8 mouse cellular contexts compared by ENCODE assay signal in the genomic region with DNA sequence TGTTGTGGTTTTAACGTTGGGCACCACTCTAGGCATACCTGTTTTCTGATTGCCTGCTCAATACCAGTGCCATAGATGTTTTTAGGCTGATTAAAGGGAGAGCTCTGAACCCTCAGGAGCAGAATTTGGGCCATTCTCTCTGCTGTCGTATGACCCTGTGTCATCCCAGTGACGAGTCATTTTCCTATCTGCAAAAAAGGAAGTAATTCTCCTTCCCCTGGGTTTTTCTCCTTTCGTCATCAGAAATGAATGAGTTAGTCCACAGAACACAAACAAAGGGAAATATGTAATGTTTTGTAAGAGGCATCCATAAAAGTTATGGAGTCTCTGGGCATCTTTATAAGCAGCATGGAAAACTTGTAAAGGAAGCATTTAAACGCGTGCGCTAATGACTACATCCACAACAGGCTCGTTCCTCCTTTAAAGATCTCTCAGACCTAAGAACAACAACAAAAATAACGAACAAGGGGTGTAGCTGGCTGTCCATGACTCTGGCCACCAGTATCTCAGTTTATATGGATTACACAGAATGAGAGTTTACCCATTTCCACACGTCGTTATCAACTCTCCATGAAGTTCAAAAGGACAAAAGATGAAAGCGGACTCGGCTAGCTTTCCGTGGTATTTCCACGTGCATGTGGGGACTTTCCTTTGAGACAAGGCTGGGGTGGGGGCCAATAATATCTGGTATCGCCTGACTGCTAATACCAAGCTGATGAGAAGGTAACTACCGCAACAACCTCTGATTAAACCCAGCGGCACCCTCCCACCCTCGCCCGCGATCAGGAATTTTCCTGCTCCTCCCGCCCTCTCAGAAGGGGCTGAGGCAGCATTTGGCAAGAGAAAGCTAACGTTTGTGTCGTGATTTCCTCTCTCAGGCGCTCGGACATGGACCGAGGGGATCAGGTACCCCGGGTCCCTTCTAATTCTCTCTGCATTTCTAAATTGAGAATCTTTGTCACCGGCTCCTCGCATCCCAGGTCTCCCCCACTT. TPM values are rescaled to one million over a fixed set of nuclear protein-coding genes. Genes with fewer than 3 reads are reported as not detected.
DNase-seq lines count a peak whose midpoint lies in the region; ATAC-seq lines count a peak whose summit lies in the region.

No protein-coding gene starts in this region.

- peaks cover 3% of the 10 kb centered on the region; the same call in 1 of the 2 replicates for H3K36me3 ChIP-seq in neural tube, embryonic 11.5 days (ENCODE audit: control insufficient read depth, insufficient read depth, low read length)
- peaks cover 5% of the 10 kb centered on the region; the same call in 1 of the 2 replicates for H3K36me3 ChIP-seq in forebrain, embryonic 15.5 days
- peaks cover 29% of the 10 kb centered on the region for H3K36me3 ChIP-seq in liver, embryonic 15.5 days (replicated peaks)

- 7% methylated on average over 30 of the region's 30 CpGs for WGBS in neural tube, embryonic 11.5 days
- 6% methylated on average over 30 of the region's 30 CpGs for WGBS in forebrain, embryonic 15.5 days
- WGBS in liver, embryonic 15.5 days (ENCODE audit: insufficient replicate concordance), result 2% methylated on average over 30 of the region's 30 CpGs

- H3K4me3 ChIP-seq in neural tube, embryonic 11.5 days (ENCODE audit: low read depth, low read length), result peak overlapping the region; percentile 97
- peak overlapping the region; percentile 92 for H3K4me3 ChIP-seq in forebrain, embryonic 15.5 days
- peak overlapping the region; percentile 80 for H3K4me3 ChIP-seq in liver, embryonic 15.5 days (replicated peaks)

- H3K4me1 ChIP-seq in neural tube, embryonic 11.5 days (ENCODE audit: control insufficient read depth, insufficient read depth, low read length), result peaks cover 10% of the 10 kb centered on the region; the same call in 1 of the 2 replicates
- peaks cover 31% of the 10 kb centered on the region for H3K4me1 ChIP-seq in forebrain, embryonic 15.5 days
- H3K4me1 ChIP-seq in liver, embryonic 15.5 days (replicated peaks), result peaks cover 61% of the 10 kb centered on the region

- H3K9ac ChIP-seq in neural tube, embryonic 11.5 days (ENCODE audit: low read length), result peak overlapping the region; percentile 87
- H3K9ac ChIP-seq in forebrain, embryonic 15.5 days (replicated peaks), result peak overlapping the region; percentile 82
- peak overlapping the region; percentile 89 for H3K9ac ChIP-seq in liver, embryonic 15.5 days

- peak; percentile 69 for DNase-seq in neural tube, embryonic 11.5 days (ENCODE audit: low spot score)
- DNase-seq in neural tube, embryonic 10.5 days (ENCODE audit: extremely low spot score, low spot score), result no peak
- DNase-seq in ZHBTc4 (ENCODE audit: low read depth, low spot score), result peak; percentile 74
- DNase-seq in induced T-regulatory cell, adult 2 months (ENCODE audit: low read depth), result peak; percentile 92
- DNase-seq in natural killer cell, adult 2 months (ENCODE audit: low spot score in 2 of 2), result peak; percentile 67
- no peak for DNase-seq in layer of hippocampus, adult 8-10 months (ENCODE audit: low spot score in 2 of 2)

- H3K4me2 ChIP-seq in neural tube, embryonic 11.5 days (ENCODE audit: low read depth), result peak overlapping the region; percentile 82
- peak overlapping the region; percentile 53 for H3K4me2 ChIP-seq in forebrain, embryonic 15.5 days (replicated peaks)
- peak overlapping the region; percentile 91 for H3K4me2 ChIP-seq in liver, embryonic 15.5 days

- no peak for ATAC-seq in neural tube, embryonic 11.5 days (ENCODE audit: insufficient read depth, low FRiP score, low TSS enrichment)
- no peak for ATAC-seq in forebrain, embryonic 15.5 days (replicated peaks)
- no peak for ATAC-seq in liver, embryonic 15.5 days (ENCODE audit: insufficient read depth)

- no peaks in the 10 kb centered on the region for H3K9me3 ChIP-seq in neural tube, embryonic 11.5 days (ENCODE audit: control insufficient read depth, low read length)
- no peaks in the 10 kb centered on the region for H3K9me3 ChIP-seq in forebrain, embryonic 15.5 days
- no peaks in the 10 kb centered on the region for H3K9me3 ChIP-seq in liver, embryonic 15.5 days (replicated peaks)

- peak overlapping the region; percentile 93 for H3K27ac ChIP-seq in neural tube, embryonic 11.5 days (ENCODE audit: low read depth, low read length)
- H3K27ac ChIP-seq in forebrain, embryonic 15.5 days (replicated peaks), result peak overlapping the region; percentile 96
- H3K27ac ChIP-seq in liver, embryonic 15.5 days (replicated peaks), result peak overlapping the region; percentile 95

- no peaks in the 10 kb centered on the region for H3K27me3 ChIP-seq in neural tube, embryonic 11.5 days (ENCODE audit: control insufficient read depth, insufficient read depth, low read length)
- no peaks in the 10 kb centered on the region for H3K27me3 ChIP-seq in forebrain, embryonic 15.5 days
- H3K27me3 ChIP-seq in liver, embryonic 15.5 days, result 0 out of 2 replicates have a peak, but pooled peaks cover 4% of the 10 kb centered on the region

RNA-seq across cellular contexts. Expression of a gene that starts 1.3 kb away (rescaled TPM):
- 23.1 and 24.3 TPM in 2 replicates for polyA plus RNA-seq in neural tube, embryonic 11.5 days (2014; fragmentation: Nextera tagmentation; extraction: Ambion mirVana)
- 15.6 and 17.7 TPM in 2 replicates for polyA plus RNA-seq in forebrain, embryonic 15.5 days (2015; fragmentation: Nextera tagmentation; extraction: Ambion mirVana)
- polyA plus RNA-seq in liver, embryonic 15.5 days (2015; fragmentation: Nextera tagmentation; extraction: Ambion mirVana), result 93.3 and 93.5 TPM in 2 replicates
- total RNA-seq in layer of hippocampus, adult 8-10 months (2022), result 1 to 10 TPM; 2.6 to 3.8 (median 3.4) TPM

Comparison
In these comparisons a context has a peak if more than half of its experiments do, and no peak if none do; other contexts are left out.
1. DNase-seq: peak in neural tube, embryonic 11.5 days (single experiment), ZHBTc4 (single experiment), induced T-regulatory cell, adult 2 months (single experiment) and natural killer cell, adult 2 months (2 of 2); none in neural tube, embryonic 10.5 days (single experiment) and layer of hippocampus, adult 8-10 months (0 of 2).
2. Peak in every context shown above with its lines, with median percentiles within 50 percentile points of each other: H3K27ac ChIP-seq, H3K4me2 ChIP-seq, H3K4me3 ChIP-seq and H3K9ac ChIP-seq.